Mouse (Mus musculus): ENCODE results near the gene Apoa1. TPM values are rescaled to one million over a fixed set of nuclear protein-coding genes. Genes with fewer than 3 reads are reported as not detected.

The Apoa1 gene
- total and polyA plus RNA-seq, 3 experiments = 1.8 to 16.1 TPM; not detected in 1

DNA sequence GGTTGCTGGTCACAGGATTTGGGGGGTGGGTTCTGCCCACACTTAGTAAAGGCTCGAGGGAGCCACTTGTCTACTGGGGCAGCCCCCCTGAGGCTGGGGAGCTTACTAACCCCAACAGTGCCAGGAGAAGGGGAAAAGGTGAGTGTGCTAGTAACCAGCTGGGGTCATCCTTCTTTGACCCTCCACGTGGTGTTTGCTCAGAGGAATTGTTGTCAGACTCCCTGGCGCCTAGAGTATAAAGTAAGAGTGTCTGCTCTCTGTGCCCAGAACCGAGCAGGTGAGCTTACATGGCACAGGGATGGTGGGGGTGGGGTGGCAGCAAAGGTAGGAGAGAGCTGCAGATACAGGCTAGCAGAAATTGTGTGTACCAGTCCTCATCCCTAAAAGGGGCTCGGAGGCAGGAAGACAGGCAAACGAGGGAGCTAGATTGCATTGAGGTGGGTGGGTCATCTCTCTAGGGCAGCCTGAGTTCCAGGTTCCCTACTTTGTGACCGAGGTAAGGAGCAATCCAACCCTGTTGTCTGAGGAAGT is 40.0 kb downstream of the Apoa1 start, which contains the start of gene Apoa5:
Gene Apoa5, plus strand, starts transcription at position 291 of the 531 bp plus-strand sequence.
- Histone ChIP-seq H3K4me3 (ENCODE audit: control insufficient read depth in 1 of 2, insufficient read depth in 1 of 2, low read depth in 2 of 2, low read length in 2 of 2) (no peak within 1 kb of the TSS), H3K36me3 (ENCODE audit: control insufficient read depth in 1 of 2, insufficient read depth in 2 of 2, low read length in 2 of 2) (peaks cover 0 to 7% of the 10 kb centered on the region in 2 experiments; a peak in 2 of 4 replicates), H3K9ac (ENCODE audit: control insufficient read depth, low read depth, low read length, poor library complexity, severe bottlenecking) (no peak within 1 kb of the TSS), H3K9me3 (replicated peaks; ENCODE audit: insufficient read depth, low read length) (no peaks in the 10 kb centered on the region), H3K27ac (ENCODE audit: control insufficient read depth, low read depth, low read length) (no peak within 1 kb of the TSS), H3K27me3 (ENCODE audit: control insufficient read depth in 1 of 2, insufficient read depth in 2 of 2, low read length in 2 of 2) (no peaks in the 10 kb centered on the region), H3K79me2 (ENCODE audit: control insufficient read depth, insufficient read depth, low read length, poor library complexity) (peaks cover 5% of the 10 kb centered on the region), H3K4me1 (ENCODE audit: control insufficient read depth in 1 of 2, insufficient read depth in 2 of 2, low read length in 2 of 2) (peaks cover 0 to 6% of the 10 kb centered on the region in 2 experiments; a peak in 2 of 4 replicates)
- DNase-seq (ENCODE audit: low read depth, low spot score) = no peak
- TF ChIP-seq CHD2 (IDR thresholded peaks at IDR 0.05; ENCODE audit: low read length) (no peak), MYB (IDR thresholded peaks at IDR 0.05; ENCODE audit: low read depth, low read length) (no peak), POLR2AphosphoS5 (IDR thresholded peaks at IDR 0.05; ENCODE audit: borderline replicate concordance, low read depth, low read length) (no peak), ETS1 (IDR thresholded peaks at IDR 0.05; ENCODE audit: low read depth, low read length) (no peak), MXI1 (IDR thresholded peaks at IDR 0.05; ENCODE audit: low read depth, low read length) (no peak), POLR2AphosphoS2 (IDR thresholded peaks at IDR 0.05; ENCODE audit: low read length) (no peak), ZNF384 (IDR thresholded peaks at IDR 0.05; ENCODE audit: low read depth, low read length) (no peak), UBTF (IDR thresholded peaks at IDR 0.05; ENCODE audit: borderline replicate concordance, insufficient read depth, low read depth, low read length) (no peak), NRF1 (IDR thresholded peaks at IDR 0.05; ENCODE audit: insufficient read depth, low read depth, low read length, poor library complexity, severe bottlenecking) (no peak), MYC (IDR thresholded peaks at IDR 0.05; ENCODE audit: low read depth, low read length) (no peak), CHD1 (IDR thresholded peaks at IDR 0.05; ENCODE audit: low read depth, low read length) (no peak), MAZ (IDR thresholded peaks at IDR 0.05; ENCODE audit: low read depth, low read length) (no peak), TAL1 (IDR thresholded peaks at IDR 0.05; ENCODE audit: low read length) (no peak), RCOR1 (IDR thresholded peaks at IDR 0.05; ENCODE audit: low read depth, low read length) (no peak), ELF1 (IDR thresholded peaks at IDR 0.05; ENCODE audit: low read depth, low read length) (no peak), MAFK (IDR thresholded peaks at IDR 0.05; ENCODE audit: borderline replicate concordance, low read depth, low read length) (no peak), SMC3 (IDR thresholded peaks at IDR 0.05; ENCODE audit: low read depth, low read length) (no peak), JUND (IDR thresholded peaks at IDR 0.05; ENCODE audit: low read depth, low read length) (no peak), MEF2A (IDR thresholded peaks at IDR 0.05; ENCODE audit: extremely low read depth, insufficient replicate concordance, low read depth, low read length, poor library complexity, severe bottlenecking) (no peak), ZKSCAN1 (IDR thresholded peaks at IDR 0.05; ENCODE audit: low read depth, low read length) (no peak)
